Mouse (Mus musculus): ENCODE data around the gene Cryba1. TPM values are rescaled to one million over a fixed set of nuclear protein-coding genes. Genes with fewer than 3 reads are reported as not detected.

The Cryba1 gene
- polyA plus RNA-seq, 1 experiment from 2014 or later, result not detected

- Histone ChIP-seq H3K9ac (ENCODE audit: low read length) (no peak overlapping the region), H3K4me2 (ENCODE audit: low read depth, low read length) (no peak overlapping the region), H3K27me3 (ENCODE audit: control insufficient read depth, insufficient read depth, low read length) (no peaks in the 10 kb centered on the region), H3K4me1 (ENCODE audit: control insufficient read depth, insufficient read depth, low read length) (no peaks in the 10 kb centered on the region), H3K27ac (ENCODE audit: low read length) (no peak overlapping the region), H3K9me3 (replicated peaks; ENCODE audit: control insufficient read depth, low read length) (no peaks in the 10 kb centered on the region), H3K4me3 (ENCODE audit: low read length) (no peak overlapping the region), H3K36me3 (ENCODE audit: control insufficient read depth, insufficient read depth) (no peaks in the 10 kb centered on the region)
- WGBS, result 2% methylated on average over 6 of the region's 6 CpGs
- ATAC-seq (replicated peaks; ENCODE audit: extremely low read depth, insufficient read depth, low FRiP score), result no peak
Observed at GRCm38 (mm10) chr11:77737289-77737688, 12.2 kb upstream of the Cryba1 start.

- Histone ChIP-seq H3K4me2 (ENCODE audit: low read depth, low read length) (no peak overlapping the region), H3K4me1 (ENCODE audit: control insufficient read depth, insufficient read depth, low read length) (no peaks in the 10 kb centered on the region), H3K4me3 (ENCODE audit: low read length) (no peak overlapping the region), H3K27me3 (ENCODE audit: control insufficient read depth, insufficient read depth, low read length) (no peaks in the 10 kb centered on the region), H3K9ac (ENCODE audit: low read length) (no peak overlapping the region), H3K27ac (ENCODE audit: low read length) (no peak overlapping the region), H3K36me3 (ENCODE audit: control insufficient read depth, insufficient read depth) (no peaks in the 10 kb centered on the region), H3K9me3 (replicated peaks; ENCODE audit: control insufficient read depth, low read length) (no peaks in the 10 kb centered on the region)
- ATAC-seq (replicated peaks; ENCODE audit: extremely low read depth, insufficient read depth, low FRiP score), result no peak
- 63% methylated on average over 2 of the region's 2 CpGs for WGBS
Observed at GRCm38 (mm10) chr11:77728587-77728986, 3.5 kb upstream of the Cryba1 start.

GRCm38 (mm10) chr11:77724766-77725165, 317 bp downstream of the Cryba1 start:
- no peaks in the 10 kb centered on the region for H3K9me3 ChIP-seq (replicated peaks; ENCODE audit: control insufficient read depth, low read length)
- no peak overlapping the region for H3K9ac ChIP-seq (ENCODE audit: low read length)
- H3K27ac ChIP-seq (ENCODE audit: low read length), result no peak overlapping the region
- H3K4me3 ChIP-seq (ENCODE audit: low read length), result no peak overlapping the region
- no peaks in the 10 kb centered on the region for H3K36me3 ChIP-seq (ENCODE audit: control insufficient read depth, insufficient read depth)
- no peak for ATAC-seq (replicated peaks; ENCODE audit: extremely low read depth, insufficient read depth, low FRiP score)
- no peaks in the 10 kb centered on the region for H3K4me1 ChIP-seq (ENCODE audit: control insufficient read depth, insufficient read depth, low read length)
- H3K27me3 ChIP-seq (ENCODE audit: control insufficient read depth, insufficient read depth, low read length), result no peaks in the 10 kb centered on the region
- no peak overlapping the region for H3K4me2 ChIP-seq (ENCODE audit: low read depth, low read length)
- WGBS, result 79% methylated on average over 7 of the region's 7 CpGs

- H3K9ac ChIP-seq (ENCODE audit: low read length), result no peak overlapping the region
- H3K4me2 ChIP-seq (ENCODE audit: low read depth, low read length), result no peak overlapping the region
- 86% methylated on average over 4 of the region's 4 CpGs for WGBS
- no peaks in the 10 kb centered on the region for H3K9me3 ChIP-seq (replicated peaks; ENCODE audit: control insufficient read depth, low read length)
- no peak overlapping the region for H3K27ac ChIP-seq (ENCODE audit: low read length)
- no peak overlapping the region for H3K4me3 ChIP-seq (ENCODE audit: low read length)
- no peak for ATAC-seq (replicated peaks; ENCODE audit: extremely low read depth, insufficient read depth, low FRiP score)
- no peaks in the 10 kb centered on the region for H3K27me3 ChIP-seq (ENCODE audit: control insufficient read depth, insufficient read depth, low read length)
- H3K36me3 ChIP-seq (ENCODE audit: control insufficient read depth, insufficient read depth), result no peaks in the 10 kb centered on the region
- H3K4me1 ChIP-seq (ENCODE audit: control insufficient read depth, insufficient read depth, low read length), result no peaks in the 10 kb centered on the region
Observed at GRCm38 (mm10) chr11:77721389-77721788, 3.7 kb downstream of the Cryba1 start.

GRCm38 (mm10) chr11:77719055-77719454, 6.0 kb downstream of the Cryba1 start:
- 97% methylated on average over 2 of the region's 2 CpGs for WGBS
- H3K9ac ChIP-seq (ENCODE audit: low read length), result no peak overlapping the region
- H3K27me3 ChIP-seq (ENCODE audit: control insufficient read depth, insufficient read depth, low read length), result no peaks in the 10 kb centered on the region
- no peak overlapping the region for H3K27ac ChIP-seq (ENCODE audit: low read length)
- no peak overlapping the region for H3K4me2 ChIP-seq (ENCODE audit: low read depth, low read length)
- H3K36me3 ChIP-seq (ENCODE audit: control insufficient read depth, insufficient read depth), result no peaks in the 10 kb centered on the region
- H3K4me1 ChIP-seq (ENCODE audit: control insufficient read depth, insufficient read depth, low read length), result no peaks in the 10 kb centered on the region
- no peaks in the 10 kb centered on the region for H3K9me3 ChIP-seq (replicated peaks; ENCODE audit: control insufficient read depth, low read length)
- H3K4me3 ChIP-seq (ENCODE audit: low read length), result no peak overlapping the region
- no peak for ATAC-seq (replicated peaks; ENCODE audit: extremely low read depth, insufficient read depth, low FRiP score)

GRCm38 (mm10) chr11:77713736-77714135, 11.3 kb downstream of the Cryba1 start:
- Histone ChIP-seq H3K27ac (ENCODE audit: low read length) (no peak overlapping the region), H3K4me1 (ENCODE audit: control insufficient read depth, insufficient read depth, low read length) (no peaks in the 10 kb centered on the region), H3K27me3 (ENCODE audit: control insufficient read depth, insufficient read depth, low read length) (no peaks in the 10 kb centered on the region), H3K4me3 (ENCODE audit: low read length) (no peak overlapping the region), H3K9ac (ENCODE audit: low read length) (no peak overlapping the region), H3K9me3 (replicated peaks; ENCODE audit: control insufficient read depth, low read length) (no peaks in the 10 kb centered on the region), H3K4me2 (ENCODE audit: low read depth, low read length) (no peak overlapping the region), H3K36me3 (ENCODE audit: control insufficient read depth, insufficient read depth) (peaks cover 4% of the 10 kb centered on the region)
- WGBS, result 86% methylated on average over 3 of the region's 3 CpGs
- no peak for ATAC-seq (replicated peaks; ENCODE audit: extremely low read depth, insufficient read depth, low FRiP score)

GRCm38 (mm10) chr11:77709039-77709438, 16.0 kb downstream of the Cryba1 start:
- no peak for ATAC-seq (replicated peaks; ENCODE audit: extremely low read depth, insufficient read depth, low FRiP score)
- WGBS, result 63% methylated on average over 3 of the region's 3 CpGs
- Histone ChIP-seq H3K9ac (ENCODE audit: low read length) (no peak overlapping the region), H3K4me2 (ENCODE audit: low read depth, low read length) (no peak overlapping the region), H3K27me3 (ENCODE audit: control insufficient read depth, insufficient read depth, low read length) (no peaks in the 10 kb centered on the region), H3K9me3 (replicated peaks; ENCODE audit: control insufficient read depth, low read length) (no peaks in the 10 kb centered on the region), H3K27ac (ENCODE audit: low read length) (no peak overlapping the region), H3K36me3 (ENCODE audit: control insufficient read depth, insufficient read depth) (peaks cover 18% of the 10 kb centered on the region), H3K4me3 (ENCODE audit: low read length) (no peak overlapping the region), H3K4me1 (ENCODE audit: control insufficient read depth, insufficient read depth, low read length) (no peaks in the 10 kb centered on the region)

GRCm38 (mm10) chr11:77705920-77706319, 19.2 kb downstream of the Cryba1 start:
- WGBS, result 91% methylated on average over 3 of the region's 3 CpGs
- Histone ChIP-seq H3K4me1 (ENCODE audit: control insufficient read depth, insufficient read depth, low read length) (no peaks in the 10 kb centered on the region; the same call in 1 of the 2 replicates), H3K36me3 (ENCODE audit: control insufficient read depth, insufficient read depth) (peaks cover 22% of the 10 kb centered on the region), H3K27ac (ENCODE audit: low read length) (no peak overlapping the region), H3K4me2 (ENCODE audit: low read depth, low read length) (no peak overlapping the region), H3K9ac (ENCODE audit: low read length) (no peak overlapping the region), H3K4me3 (ENCODE audit: low read length) (no peak overlapping the region), H3K27me3 (ENCODE audit: control insufficient read depth, insufficient read depth, low read length) (no peaks in the 10 kb centered on the region), H3K9me3 (replicated peaks; ENCODE audit: control insufficient read depth, low read length) (no peaks in the 10 kb centered on the region)
- ATAC-seq (replicated peaks; ENCODE audit: extremely low read depth, insufficient read depth, low FRiP score), result no peak

GRCm38 (mm10) chr11:77697232-77697631, 27.9 kb downstream of the Cryba1 start:
- Histone ChIP-seq H3K4me1 (ENCODE audit: control insufficient read depth, insufficient read depth, low read length) (peaks cover 13% of the 10 kb centered on the region), H3K4me2 (ENCODE audit: low read depth, low read length) (no peak overlapping the region), H3K4me3 (ENCODE audit: low read length) (no peak overlapping the region), H3K9ac (ENCODE audit: low read length) (no peak overlapping the region), H3K9me3 (replicated peaks; ENCODE audit: control insufficient read depth, low read length) (no peaks in the 10 kb centered on the region), H3K27me3 (ENCODE audit: control insufficient read depth, insufficient read depth, low read length) (no peaks in the 10 kb centered on the region), H3K36me3 (ENCODE audit: control insufficient read depth, insufficient read depth) (peaks cover 37% of the 10 kb centered on the region), H3K27ac (ENCODE audit: low read length) (no peak overlapping the region)
- ATAC-seq (replicated peaks; ENCODE audit: extremely low read depth, insufficient read depth, low FRiP score), result no peak
- WGBS, result 62% methylated on average over 2 of the region's 2 CpGs

GRCm38 (mm10) chr11:77693026-77693425, 32.1 kb downstream of the Cryba1 start:
- H3K9me3 ChIP-seq (replicated peaks; ENCODE audit: control insufficient read depth, low read length), result no peaks in the 10 kb centered on the region
- ATAC-seq (replicated peaks; ENCODE audit: extremely low read depth, insufficient read depth, low FRiP score), result no peak
- 70% methylated on average over 3 of the region's 3 CpGs for WGBS
- no peak overlapping the region for H3K4me3 ChIP-seq (ENCODE audit: low read length)
- no peak overlapping the region for H3K9ac ChIP-seq (ENCODE audit: low read length)
- peaks cover 21% of the 10 kb centered on the region for H3K4me1 ChIP-seq (ENCODE audit: control insufficient read depth, insufficient read depth, low read length)
- no peak overlapping the region for H3K27ac ChIP-seq (ENCODE audit: low read length)
- H3K4me2 ChIP-seq (ENCODE audit: low read depth, low read length), result no peak overlapping the region
- H3K36me3 ChIP-seq (ENCODE audit: control insufficient read depth, insufficient read depth), result peaks cover 42% of the 10 kb centered on the region
- H3K27me3 ChIP-seq (ENCODE audit: control insufficient read depth, insufficient read depth, low read length), result no peaks in the 10 kb centered on the region
